Mouse (Mus musculus): Measurements from ENCODE around the gene Olfr564.

Olfr564 gene

GRCm38 (mm10) chr7:102803180-102803579, at the start of gene Olfr564:
Gene Olfr564, plus strand, starts transcription at chr7:102803480.
- DNase-seq (ENCODE audit: low read depth in 2 of 2, low spot score in 2 of 2), result no peak

DNA sequence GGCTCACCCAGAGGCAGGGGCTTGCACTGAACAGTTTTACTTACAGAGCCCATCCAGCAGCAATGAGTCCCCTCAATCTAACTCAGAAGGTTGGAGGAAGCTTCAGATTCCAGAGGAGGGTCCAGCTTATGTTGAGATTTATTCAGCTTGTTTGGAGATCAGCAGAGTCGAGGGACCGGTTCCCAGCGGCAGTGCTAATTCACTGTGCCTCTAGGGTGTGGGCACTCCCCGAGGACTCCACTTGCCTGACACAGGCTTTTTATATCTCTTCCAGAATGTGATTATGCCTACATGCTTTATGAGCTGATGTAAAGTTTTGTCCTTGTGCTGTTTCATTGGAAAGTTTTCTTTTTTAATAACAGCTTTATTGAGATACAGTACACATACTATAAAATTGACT, 44.0 kb upstream of the Olfr564 start, which contains the start of the genes Olfr560 and Olfr78:
Olfr560 (minus strand) TSS at position 101 of the 400 bp plus-strand sequence.
Olfr78 (minus strand) TSS at position 206 of the 400 bp plus-strand sequence.
- DNase-seq (ENCODE audit: low read depth in 2 of 2, low spot score in 2 of 2), result no peak

- no peak for DNase-seq (ENCODE audit: low read depth in 2 of 2, low spot score in 2 of 2)
Observed at GRCm38 (mm10) chr7:102770921-102771320, 32.4 kb upstream of the Olfr564 start, which contains the start of gene Olfr561. Gene Olfr561, plus strand, starts transcription at chr7:102771221.
